Mouse (Mus musculus) adrenal gland, adult (tissue): ENCODE measurements at regions not wholly inside any gene's neighbourhood (a gene's known extent, or its start where the extent isn't known, plus 50 kb on each side); places are given as distances from the start of the nearest gene placed in this dataset.

Source experiments
- DNase-seq, 2 experiments: peaks; one replicate each; pipeline ENCODE4 v3.0.0; 2022 to 2023; ENCODE audit warnings: low spot score in 1 of 2; ENCODE audit not compliant: inconsistent age in 2 of 2

- no peak for DNase-seq
Measured at GRCm38 (mm10) chr12:118659240-118660120, 186.6 kb upstream of the Sp8 start.

DNA sequence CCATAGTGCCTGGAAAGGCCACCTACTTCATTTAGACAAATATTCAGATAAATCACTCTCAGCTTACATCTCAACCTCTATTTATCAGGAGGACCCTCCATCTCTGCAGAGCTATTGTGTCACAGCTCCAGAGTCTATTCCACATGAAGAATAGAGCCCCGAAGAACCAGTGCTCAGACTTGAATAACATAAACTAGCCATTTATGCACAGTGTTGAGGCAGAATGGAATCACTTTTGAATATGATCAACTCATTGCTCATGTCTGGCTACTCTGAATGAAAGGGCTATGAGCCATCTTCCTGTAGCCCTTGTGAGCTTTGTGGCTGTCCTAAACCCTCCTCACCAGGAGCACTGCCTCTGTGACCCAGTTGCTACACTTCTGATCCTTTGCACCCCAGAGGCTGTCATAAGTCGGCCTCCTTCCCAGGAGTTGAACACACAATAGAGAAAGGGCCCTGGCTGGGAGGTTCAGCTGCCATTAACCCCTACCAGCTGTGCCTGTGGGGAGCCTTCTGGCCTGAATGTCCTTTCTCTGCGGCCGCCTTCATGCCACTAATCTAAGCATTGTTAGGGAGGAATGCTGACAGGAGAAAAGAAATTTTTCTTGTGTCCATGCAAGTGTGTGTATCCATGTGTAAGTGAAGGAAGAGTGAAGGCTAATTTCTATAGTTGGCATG lies 195.5 kb upstream of the Sp8 start:
- DNase-seq: no peak

DNA sequence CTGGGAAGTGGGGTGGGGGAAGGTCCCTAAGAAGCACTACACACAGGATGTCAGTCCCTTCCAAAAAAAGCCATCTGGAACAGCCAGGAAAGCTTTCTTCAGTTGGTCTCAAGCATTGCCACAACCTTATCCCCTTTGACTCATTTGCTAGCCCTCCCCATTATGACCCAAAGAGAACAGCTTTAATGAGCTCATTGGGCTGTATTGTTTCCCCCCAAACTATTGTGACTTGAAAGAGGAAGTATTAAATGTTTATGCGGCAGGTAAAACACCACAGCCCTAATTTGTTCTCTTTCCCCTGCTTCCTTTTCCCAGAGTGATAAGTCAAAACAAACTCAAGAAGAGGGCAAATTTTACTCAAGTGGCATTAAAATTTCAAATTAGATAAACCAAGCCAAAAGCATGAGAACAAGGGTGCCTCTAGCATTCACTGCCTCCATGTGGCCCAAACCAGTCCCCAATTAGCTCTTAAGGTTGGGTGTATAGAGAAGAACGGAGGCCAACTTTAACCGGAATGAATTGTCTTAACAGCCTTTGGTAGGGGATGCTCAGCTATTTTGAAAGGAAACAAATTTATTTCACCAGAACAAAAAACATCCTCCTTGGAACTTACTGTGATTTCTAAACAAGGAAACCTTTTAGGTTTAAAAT lies 196.7 kb upstream of the Sp8 start:
- DNase-seq: no peak

- DNase-seq: no peak
Measured at GRCm38 (mm10) chr12:118648673-118649072, 197.5 kb upstream of the Sp8 start.

DNA sequence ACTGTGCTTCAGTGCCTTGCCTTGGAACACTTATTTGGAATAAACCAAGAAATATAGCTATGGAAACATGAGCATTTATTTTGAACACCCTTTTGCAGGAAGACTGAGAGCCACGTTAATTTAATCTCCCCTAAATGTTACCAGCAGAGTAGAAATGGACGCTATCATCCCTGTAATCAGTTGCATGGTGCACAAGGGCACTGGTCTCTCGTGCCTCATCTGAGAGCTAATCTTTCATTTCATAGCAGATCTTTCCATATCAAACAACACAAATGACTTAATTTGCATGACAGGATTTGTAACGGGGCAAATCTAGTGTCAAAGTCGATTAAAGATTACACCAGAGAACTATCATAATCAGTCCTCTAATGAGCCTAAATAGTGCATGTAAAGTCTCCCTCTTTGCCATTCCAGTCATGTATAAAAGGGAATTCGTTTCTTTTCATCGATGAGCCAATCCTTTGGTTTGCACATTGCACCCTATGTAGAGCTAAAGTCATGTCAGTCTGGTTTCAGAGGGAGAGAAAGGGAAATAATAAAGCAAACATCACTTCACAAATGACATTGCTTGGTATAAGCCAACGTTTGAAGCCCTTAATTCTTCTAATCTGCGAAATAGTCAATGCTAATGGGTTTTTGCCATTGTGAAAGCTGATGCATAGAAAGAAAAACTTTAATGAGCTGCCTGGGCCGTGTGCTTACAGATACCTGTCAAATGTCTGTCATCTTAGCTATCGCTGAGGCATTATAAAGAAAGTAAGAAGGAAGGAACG lies 198.7 kb upstream of the Sp8 start:
- DNase-seq: no peak

- no peak for DNase-seq
Measured at GRCm38 (mm10) chr12:118640925-118641324, 205.2 kb upstream of the Sp8 start.

- no peak for DNase-seq
Measured at GRCm38 (mm10) chr12:118637214-118637613, 208.9 kb upstream of the Sp8 start.

- no peak for DNase-seq
Measured at GRCm38 (mm10) chr12:118635456-118635855, 210.7 kb upstream of the Sp8 start.

- DNase-seq: no peak
Measured at GRCm38 (mm10) chr12:118630373-118630772, 215.8 kb upstream of the Sp8 start.

- no peak for DNase-seq
Measured at GRCm38 (mm10) chr12:118621697-118622485, 224.2 kb upstream of the Sp8 start.

GRCm38 (mm10) chr12:118620847-118621636 lies 225.1 kb upstream of the Sp8 start:
- DNase-seq: no peak

GRCm38 (mm10) chr12:118597015-118597414 lies 249.1 kb upstream of the Sp8 start:
- no peak for DNase-seq

DNA sequence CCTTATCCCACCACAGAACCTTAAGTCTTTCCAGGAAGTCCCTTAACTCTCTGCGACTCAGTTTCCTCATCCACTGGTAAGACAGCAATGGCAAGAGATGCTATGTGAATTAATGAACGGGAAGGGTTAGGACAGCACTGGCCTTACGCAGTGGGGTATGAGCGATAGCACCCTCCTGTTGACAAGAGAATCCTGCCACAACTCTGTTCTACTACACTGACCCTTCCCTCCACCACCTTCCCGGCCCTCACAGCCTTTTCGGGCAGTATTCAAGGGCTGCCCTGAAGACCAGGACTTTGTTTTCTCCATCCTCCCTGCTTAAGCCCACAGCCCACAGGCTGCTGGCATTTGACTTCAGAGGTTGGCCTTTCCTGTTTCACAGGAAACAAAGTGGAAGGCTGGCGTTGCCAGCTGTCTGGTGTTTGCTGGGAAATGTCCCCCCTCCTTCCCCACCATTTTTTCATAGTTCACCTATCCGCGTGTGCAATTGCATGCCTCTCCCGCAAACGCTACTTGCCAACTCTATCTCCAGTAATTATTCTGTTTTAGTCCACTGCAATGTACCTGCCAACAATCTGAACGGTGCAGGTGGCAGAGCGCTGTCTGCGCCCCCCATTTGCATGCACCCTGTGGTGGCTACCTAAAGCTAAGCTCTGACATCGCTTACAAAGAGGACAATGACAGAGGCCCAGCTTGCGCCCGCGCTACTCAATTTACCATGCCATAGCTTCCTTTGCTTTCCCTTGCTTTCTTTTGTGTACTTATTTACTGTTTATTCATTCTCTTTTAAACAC lies 251.2 kb upstream of the Sp8 start:
- no peak for DNase-seq

GRCm38 (mm10) chr12:118583829-118584628 lies 262.1 kb upstream of the Sp8 start:
- peak in 1 of 2 experiments; percentile 25 for DNase-seq

GRCm38 (mm10) chr12:118569811-118570210 lies 268.6 kb upstream of the Sp4 start:
- DNase-seq: no peak

DNA sequence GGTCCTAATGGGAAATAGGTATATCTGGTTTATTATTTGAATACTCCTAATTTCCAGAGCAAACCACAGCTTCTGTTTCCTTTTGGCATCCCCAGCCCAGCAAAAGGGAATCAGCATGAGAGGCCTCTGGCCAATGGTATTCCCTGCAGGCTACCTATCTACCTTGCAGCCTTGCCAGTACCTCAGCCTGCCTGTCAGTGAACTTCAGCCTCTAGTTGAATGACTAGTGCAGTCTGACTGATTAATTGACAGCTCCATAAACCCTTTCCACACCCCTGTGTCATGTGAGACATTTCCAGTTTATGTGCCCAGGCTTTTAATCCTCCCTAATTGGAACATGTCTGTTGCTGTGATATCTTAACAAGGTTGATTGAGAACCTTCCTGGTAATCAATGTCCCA lies 265.4 kb upstream of the Sp4 start:
- DNase-seq: no peak

DNA sequence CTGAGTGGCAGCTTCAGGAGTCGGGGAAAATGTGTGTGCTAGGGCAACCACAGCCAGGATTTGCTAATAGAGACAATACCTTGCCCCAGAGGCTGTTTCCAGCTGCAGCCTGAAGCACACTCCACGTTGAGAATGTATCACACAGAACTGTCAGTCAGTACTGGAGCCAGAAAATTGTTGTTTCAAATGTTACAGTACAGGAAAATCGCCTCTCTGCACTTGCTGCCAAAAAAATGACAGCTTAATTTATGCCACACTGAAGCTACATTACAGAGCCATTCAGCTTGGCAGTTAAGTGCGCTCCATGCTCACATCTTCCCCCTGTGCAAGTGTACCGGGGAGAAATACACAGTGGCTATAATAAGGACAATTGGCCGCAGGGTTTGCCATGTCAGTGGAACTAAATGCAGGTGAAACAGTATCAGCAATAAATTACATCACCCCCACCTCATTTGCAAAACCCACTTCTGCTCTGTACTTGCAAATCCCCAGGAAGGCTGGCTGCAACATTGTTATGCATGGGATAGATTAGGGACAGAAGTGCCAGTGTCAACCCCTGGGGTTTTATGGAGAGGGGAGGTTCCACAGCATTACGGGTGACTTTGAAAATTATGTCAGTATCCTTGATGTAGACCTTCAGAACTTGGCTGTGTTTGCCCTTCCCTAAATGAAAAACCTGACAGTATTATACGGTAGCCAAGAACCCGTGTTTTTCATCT lies 263.3 kb upstream of the Sp4 start:
- DNase-seq: peak; percentile 12 to 79
